Mouse (Mus musculus) left cerebral cortex, adult 8-10 months (tissue): ENCODE measurements at regions not wholly inside any gene's neighbourhood (a gene's known extent, or its start where the extent isn't known, plus 50 kb on each side); places are given as distances from the start of the nearest gene placed in this dataset.

Source experiments
- DNase-seq, 2 experiments: peaks; one replicate each; pipeline ENCODE4 v3.0.0; 2022; ENCODE audit warnings: low spot score in 2 of 2

- no peak for DNase-seq
Observed at GRCm38 (mm10) chr17:14501341-14501740, 192.7 kb downstream of the Thbs2 start.

GRCm38 (mm10) chr17:14497086-14497485 lies 196.9 kb downstream of the Thbs2 start:
- DNase-seq = no peak

- DNase-seq = no peak
Observed at GRCm38 (mm10) chr17:14493751-14494320, 200.2 kb downstream of the Thbs2 start.

GRCm38 (mm10) chr17:14492936-14493335 lies 201.1 kb downstream of the Thbs2 start:
- no peak for DNase-seq

- DNase-seq = no peak
Observed at GRCm38 (mm10) chr17:14481746-14482145, 202.4 kb downstream of the Smoc2 start.

GRCm38 (mm10) chr17:14478938-14479505 lies 199.7 kb downstream of the Smoc2 start:
- DNase-seq = peak in 1 of 2 experiments; percentile 31

- DNase-seq = no peak
Observed at GRCm38 (mm10) chr17:14476707-14477106, 197.4 kb downstream of the Smoc2 start.

- DNase-seq = no peak
Observed at GRCm38 (mm10) chr17:14475778-14476647, 196.7 kb downstream of the Smoc2 start.

GRCm38 (mm10) chr17:14475277-14475676 lies 196.0 kb downstream of the Smoc2 start:
- DNase-seq = no peak

GRCm38 (mm10) chr17:14468754-14469488 lies 189.6 kb downstream of the Smoc2 start:
- DNase-seq = no peak

- no peak for DNase-seq
Observed at GRCm38 (mm10) chr17:14455251-14455743, 176.0 kb downstream of the Smoc2 start.
